Mouse (Mus musculus) induced T-regulatory cell, adult 2 months (primary cell): ENCODE results near the gene Ccdc8.

Experiments used
- DNase-seq: peaks from one replicate; pipeline ENCODE4 v3.0.0-alpha.2; 2012; ENCODE audit warnings: low read depth

The Ccdc8 gene

GRCm38 (mm10) chr7:17010010-17010347 lies 17.5 kb downstream of the Ccdc8 start:
- no peak for DNase-seq

- no peak for DNase-seq
Measured at GRCm38 (mm10) chr7:17011909-17012590, 19.5 kb downstream of the Ccdc8 start.

- no peak for DNase-seq
Measured at GRCm38 (mm10) chr7:17015381-17015780, 22.9 kb downstream of the Ccdc8 start.

GRCm38 (mm10) chr7:17017036-17017435 lies 24.5 kb downstream of the Ccdc8 start:
- DNase-seq = no peak

GRCm38 (mm10) chr7:17017921-17018320 lies 25.4 kb downstream of the Ccdc8 start:
- no peak for DNase-seq

GRCm38 (mm10) chr7:17019426-17020166 lies 27.1 kb downstream of the Ccdc8 start:
- DNase-seq = no peak

- DNase-seq = no peak
Measured at GRCm38 (mm10) chr7:17022176-17022575, 29.7 kb downstream of the Ccdc8 start.

GRCm38 (mm10) chr7:17023701-17024100 lies 31.2 kb downstream of the Ccdc8 start:
- DNase-seq = no peak

GRCm38 (mm10) chr7:17024141-17024540 lies 31.6 kb downstream of the Ccdc8 start:
- no peak for DNase-seq

- DNase-seq = peak; percentile 69
Measured at GRCm38 (mm10) chr7:17024814-17025504, 32.5 kb downstream of the Ccdc8 start.

- DNase-seq = peak; percentile 46
Measured at GRCm38 (mm10) chr7:17025505-17025894, 33.0 kb downstream of the Ccdc8 start.

- DNase-seq = peak; percentile 28
Measured at GRCm38 (mm10) chr7:17025896-17026622, 33.6 kb downstream of the Ccdc8 start.

- DNase-seq = peak; percentile 82
Measured at GRCm38 (mm10) chr7:17026710-17027587, 34.4 kb downstream of the Ccdc8 start.

GRCm38 (mm10) chr7:17027588-17028343 lies 35.3 kb downstream of the Ccdc8 start, which contains the start of gene Ppp5c:
Ppp5c (minus strand) TSS chr7:17027924.
- peak; percentile 83 for DNase-seq

GRCm38 (mm10) chr7:17028923-17029322 lies 36.4 kb downstream of the Ccdc8 start:
- no peak for DNase-seq

- peak; percentile 34 for DNase-seq
Measured at GRCm38 (mm10) chr7:17030239-17030638, 37.7 kb downstream of the Ccdc8 start.

- no peak for DNase-seq
Measured at GRCm38 (mm10) chr7:17038018-17038695, 45.6 kb downstream of the Ccdc8 start.

- DNase-seq = no peak
Measured at GRCm38 (mm10) chr7:17039373-17039772, 46.9 kb downstream of the Ccdc8 start.

- DNase-seq = no peak
Measured at GRCm38 (mm10) chr7:17045743-17046142, 53.2 kb downstream of the Ccdc8 start.
